Mouse (Mus musculus) thymus, adult 2 months (tissue): Measurements from ENCODE around the gene Moap1. TPM values are rescaled to one million over a fixed set of nuclear protein-coding genes. Genes with fewer than 3 reads are reported as not detected.

Experiments
- DNase-seq: peaks from one replicate; pipeline ENCODE4 v3.0.0; 2021
- H3K27ac ChIP-seq: fragments of 200-500 bp; 2 replicates; pipeline ENCODE4 v1.5.1; 2012; ENCODE audit warnings: low read length, control low read depth; ENCODE audit not compliant: control insufficient read depth, insufficient read depth
- H3K27me3 ChIP-seq: fragments of 200-500 bp; 2 replicates; pipeline ENCODE4 v1.6.1; 2012; ENCODE audit warnings: mild to moderate bottlenecking, low read length, moderate library complexity, mixed read lengths; ENCODE audit not compliant: control insufficient read depth, insufficient read depth
- H3K36me3 ChIP-seq: fragments of 200-500 bp; 2 replicates; pipeline ENCODE4 v1.6.1; 2012; ENCODE audit warnings: mild to moderate bottlenecking, low read length, moderate library complexity; ENCODE audit not compliant: control insufficient read depth, insufficient read depth
- H3K4me1 ChIP-seq: fragments of 200-500 bp; replicated peaks from 2 replicates; pipeline ENCODE4 v1.6.1; 2012; ENCODE audit warnings: low read length; ENCODE audit not compliant: control insufficient read depth, insufficient read depth
- H3K4me3 ChIP-seq: fragments of 200-500 bp; 2 replicates; pipeline ENCODE4 v1.5.1; 2012; ENCODE audit warnings: mild to moderate bottlenecking, low read length, control low read depth, moderate library complexity; ENCODE audit not compliant: control insufficient read depth, insufficient read depth
- CTCF ChIP-seq: fragments of 200-500 bp; IDR thresholded peaks from 2 replicates; pipeline ENCODE4 v1.5.1; 2012; ENCODE audit warnings: mild to moderate bottlenecking, control low read depth, low read length, moderate library complexity, borderline replicate concordance; ENCODE audit not compliant: control insufficient read depth, poor library complexity, insufficient read depth; ENCODE audit errors: extremely low read depth
- POLR2A ChIP-seq: fragments of 200-500 bp; IDR thresholded peaks from 2 replicates; pipeline ENCODE4 v1.6.1; 2012; ENCODE audit warnings: mild to moderate bottlenecking, low read length, control low read depth, moderate library complexity; ENCODE audit not compliant: control insufficient read depth, poor library complexity, insufficient read depth; ENCODE audit errors: extremely low read depth
- WGBS: fragments of 180-500 bp; shearing (Covaris S2); methylation state at CpG from one replicate; pipeline ENCODE4 v1.1.7; 2018; 5-methylcytosine and 5-hydroxymethylcytosine counted together
- polyA plus RNA-seq: library from polyadenylated mRNA; depleted of rRNA; stranded (reverse); fragments of >200 nt; gene quantifications from 2 replicates; pipeline ENCODE4 v1.2.3, GENCODE M21; 2012

Gene Moap1
- polyA plus RNA-seq, 1 experiment, result 0.71 TPM

GRCm38 (mm10) chr12:102743036-102743588 is 349 bp downstream of the Moap1 start:
- Histone ChIP-seq H3K27me3 (no peaks in the 10 kb centered on the region), H3K4me1 (peaks cover 10% of the 10 kb centered on the region), H3K36me3 (0 out of 2 replicates have a peak, but pooled peaks cover 3% of the 10 kb centered on the region), H3K4me3 (peak overlapping the region; percentile 75), H3K27ac (peak overlapping the region; percentile 13; the same call in 1 of the 2 replicates)
- 1% methylated on average over 33 of the region's 33 CpGs for WGBS
- no peak for DNase-seq
- TF ChIP-seq CTCF, result no peak
- TF ChIP-seq POLR2A, result no peak

GRCm38 (mm10) chr12:102742056-102742455 is 1.4 kb downstream of the Moap1 start:
- no peaks in the 10 kb centered on the region for H3K27me3 ChIP-seq
- 98% methylated on average over 7 of the region's 7 CpGs for WGBS

GRCm38 (mm10) chr12:102740285-102740684 is 3.2 kb downstream of the Moap1 start:
- H3K27ac ChIP-seq, result no peak overlapping the region
- H3K4me3 ChIP-seq, result no peak overlapping the region
- no peaks in the 10 kb centered on the region for H3K27me3 ChIP-seq
- peaks cover 8% of the 10 kb centered on the region for H3K4me1 ChIP-seq
- DNase-seq, result peak; percentile 51
- H3K36me3 ChIP-seq, result no peaks in the 10 kb centered on the region
- 67% methylated on average over 3 of the region's 3 CpGs for WGBS
- TF ChIP-seq CTCF (no peak), POLR2A (no peak)

More at GRCm38 (mm10) chr12:102742056-102742455, 1.4 kb downstream of the Moap1 start:
- peaks cover 10% of the 10 kb centered on the region for H3K4me1 ChIP-seq
- H3K27ac ChIP-seq, result no peak overlapping the region
- TF ChIP-seq POLR2A (no peak), CTCF (no peak)
- 0 out of 2 replicates have a peak, but pooled peaks cover 3% of the 10 kb centered on the region for H3K36me3 ChIP-seq
- no peak for DNase-seq
- H3K4me3 ChIP-seq, result no peak overlapping the region

- no peak for TF ChIP-seq POLR2A
- TF ChIP-seq CTCF, result no peak
- Histone ChIP-seq H3K36me3 (no peaks in the 10 kb centered on the region), H3K4me1 (peaks cover 5% of the 10 kb centered on the region), H3K27me3 (no peaks in the 10 kb centered on the region), H3K4me3 (no peak overlapping the region), H3K27ac (no peak overlapping the region)
- DNase-seq, result no peak
- 92% methylated on average over 5 of the region's 5 CpGs for WGBS
These were observed 4.4 kb downstream of the Moap1 start for GRCm38 (mm10) chr12:102739096-102739495.

GRCm38 (mm10) chr12:102733381-102733780 is 10.1 kb downstream of the Moap1 start:
- DNase-seq, result peak; percentile 60
- Histone ChIP-seq H3K27ac (no peak overlapping the region), H3K36me3 (no peaks in the 10 kb centered on the region), H3K4me3 (no peak overlapping the region), H3K27me3 (no peaks in the 10 kb centered on the region), H3K4me1 (peaks cover 8% of the 10 kb centered on the region)
- WGBS, result 17% methylated on average over 4 of the region's 5 CpGs
- TF ChIP-seq POLR2A (no peak), CTCF (peak; percentile 79; the same call in 1 of the 2 replicates)

- no peak for DNase-seq
- TF ChIP-seq CTCF (no peak), POLR2A (no peak)
- Histone ChIP-seq H3K27ac (no peak overlapping the region), H3K27me3 (no peaks in the 10 kb centered on the region), H3K36me3 (no peaks in the 10 kb centered on the region), H3K4me1 (peaks cover 8% of the 10 kb centered on the region), H3K4me3 (no peak overlapping the region)
- WGBS, result 71% methylated on average over 16 of the region's 16 CpGs
These were observed 12.5 kb downstream of the Moap1 start for GRCm38 (mm10) chr12:102730798-102731619.
